Mouse (Mus musculus): Measurements from ENCODE around the gene Myo9b.

DNA sequence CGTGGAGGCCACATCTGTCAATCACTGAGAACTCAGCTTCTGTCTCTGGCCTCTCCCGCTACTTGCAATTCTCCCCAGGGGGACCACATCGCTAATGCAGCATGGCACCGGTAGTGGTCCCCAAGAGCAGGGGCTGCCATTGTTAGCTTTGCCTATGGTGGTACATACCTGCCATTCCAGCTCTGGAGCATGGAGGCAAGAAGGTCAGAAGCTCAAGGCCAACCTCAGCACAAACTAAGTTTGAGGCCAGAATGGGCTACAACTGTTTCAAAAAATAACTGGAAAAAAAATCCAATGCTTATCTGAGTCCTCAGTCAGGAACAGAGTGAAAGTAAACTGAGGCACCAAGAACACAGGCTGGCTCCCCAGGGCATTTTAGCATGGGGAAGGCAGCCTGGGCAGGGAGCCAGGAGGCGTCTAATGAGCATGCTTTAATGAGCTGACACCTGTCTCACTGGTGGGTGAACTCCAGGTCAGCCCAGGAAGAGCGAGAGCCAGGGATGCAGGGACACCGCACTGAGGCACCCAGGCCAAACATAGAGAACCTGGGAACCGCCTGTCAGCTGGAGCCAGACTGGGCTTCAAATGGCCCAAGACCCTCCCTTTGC lies 104.0 kb downstream of the Myo9b start:
- TF ChIP-seq CTCF (IDR thresholded peaks at IDR 0.05; ENCODE audit: low read depth, low read length) (no peak), POLR2A (IDR thresholded peaks at IDR 0.05; ENCODE audit: borderline replicate concordance, low read depth, low read length) (no peak)

Data from bone marrow macrophage, adult 2 months (primary cell).